Mouse (Mus musculus): ENCODE measurements around the gene Myl12a. TPM values are rescaled to one million over a fixed set of nuclear protein-coding genes. Genes with fewer than 3 reads are reported as not detected.

Gene Myl12a
- polyA plus RNA-seq, 1 experiment, result 55.1 TPM

DNA sequence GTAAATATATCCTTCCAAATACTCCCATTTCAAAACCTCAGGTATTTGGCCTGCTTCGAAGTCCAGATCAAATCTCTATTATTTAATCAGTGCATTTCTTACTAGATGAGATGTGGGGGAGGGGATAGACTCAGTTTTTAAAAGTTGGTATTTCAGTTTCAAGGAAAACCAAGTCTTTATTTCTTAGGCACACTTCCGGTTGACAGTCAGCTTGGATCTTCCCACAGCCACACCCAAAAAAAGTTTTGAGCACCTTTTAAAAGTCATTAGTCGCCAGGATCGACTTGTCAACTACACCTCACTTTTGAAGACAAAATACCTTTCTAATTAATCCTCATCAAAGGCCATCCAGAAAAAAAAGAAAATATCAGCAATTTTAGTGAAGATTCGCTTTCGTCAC is 1.6 kb downstream of the Myl12a start:
- no peak for TF ChIP-seq GATA1 (IDR thresholded peaks at IDR 0.05; ENCODE audit: low read length)

- no peak for TF ChIP-seq GATA1 (IDR thresholded peaks at IDR 0.05; ENCODE audit: low read length)
Measured at GRCm38 (mm10) chr17:71000255-71000654, 2.4 kb downstream of the Myl12a start.

DNA sequence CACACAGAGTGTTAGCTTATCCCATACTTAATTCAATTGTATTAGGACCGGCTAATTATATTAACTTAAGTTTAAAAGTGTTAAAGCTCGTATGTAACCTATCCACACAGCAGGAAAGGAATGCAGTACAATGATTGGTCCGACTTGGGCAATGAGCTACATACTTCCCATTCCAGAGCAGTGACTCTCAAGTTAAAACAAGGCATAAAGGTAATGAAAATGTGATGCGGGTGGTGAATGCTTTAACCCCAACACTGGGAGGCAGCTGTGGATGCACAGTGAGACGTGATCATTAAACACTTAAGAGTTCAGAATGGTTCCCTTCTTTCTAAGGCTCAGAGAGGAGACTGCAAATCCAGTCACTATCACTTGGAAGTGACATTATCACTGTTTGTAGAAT is 3.5 kb downstream of the Myl12a start:
- no peak for TF ChIP-seq GATA1 (IDR thresholded peaks at IDR 0.05; ENCODE audit: low read length)

GRCm38 (mm10) chr17:70998400-70998975 is 4.2 kb downstream of the Myl12a start:
- no peak for TF ChIP-seq GATA1 (IDR thresholded peaks at IDR 0.05; ENCODE audit: low read length)

DNA sequence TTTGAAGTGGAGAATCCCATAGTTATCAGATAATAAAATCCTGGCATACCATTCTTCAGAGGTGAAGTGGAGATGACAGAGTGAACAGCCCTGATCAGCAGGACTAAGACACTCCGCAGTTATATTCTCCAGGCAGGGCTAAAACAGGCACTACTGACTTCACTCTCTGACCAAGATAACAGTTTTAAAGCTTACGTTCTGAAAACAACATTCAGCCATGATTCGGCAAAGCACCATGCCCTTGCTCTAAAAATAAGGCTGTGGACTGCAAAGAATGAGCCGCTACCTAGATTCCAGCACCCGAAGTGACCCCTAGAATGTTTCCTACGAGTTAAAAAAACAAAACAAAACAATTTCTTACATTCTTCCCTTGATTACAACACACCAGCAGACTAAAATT is 4.8 kb downstream of the Myl12a start:
- TF ChIP-seq GATA1 (IDR thresholded peaks at IDR 0.05; ENCODE audit: low read length), result no peak

- no peak for TF ChIP-seq GATA1 (IDR thresholded peaks at IDR 0.05; ENCODE audit: low read length)
Measured at GRCm38 (mm10) chr17:70995551-70995950, 7.1 kb downstream of the Myl12a start.

- no peak for TF ChIP-seq GATA1 (IDR thresholded peaks at IDR 0.05; ENCODE audit: low read length)
Measured at GRCm38 (mm10) chr17:70994671-70995070, 8.0 kb downstream of the Myl12a start.

DNA sequence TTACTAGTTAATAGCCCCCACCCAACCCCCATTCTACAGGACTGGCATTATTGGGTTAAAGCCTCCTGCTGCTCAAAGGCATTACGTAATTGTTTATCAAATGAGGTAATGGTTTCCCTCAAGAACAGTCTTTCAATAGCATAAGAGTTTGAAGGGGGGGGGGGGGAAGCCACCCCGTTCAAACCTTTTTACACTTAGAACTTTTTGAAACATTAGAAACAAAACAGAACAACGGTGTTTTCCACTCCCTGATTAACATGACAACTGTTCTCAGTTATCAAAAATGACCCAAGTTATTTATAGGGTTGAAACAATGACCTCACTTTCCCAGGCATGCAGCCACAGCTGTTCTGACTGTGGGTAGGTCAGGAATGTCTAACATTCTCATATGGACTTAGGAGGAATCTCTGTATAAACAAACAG is 9.3 kb downstream of the Myl12a start:
- TF ChIP-seq GATA1 (IDR thresholded peaks at IDR 0.05; ENCODE audit: low read length), result no peak

- no peak for TF ChIP-seq GATA1 (IDR thresholded peaks at IDR 0.05; ENCODE audit: low read length)
Measured at GRCm38 (mm10) chr17:70992662-70993061, 10.0 kb downstream of the Myl12a start.

- TF ChIP-seq GATA1 (IDR thresholded peaks at IDR 0.05; ENCODE audit: low read length), result no peak
Measured at GRCm38 (mm10) chr17:70991706-70992625, 10.7 kb downstream of the Myl12a start.

- TF ChIP-seq GATA1 (IDR thresholded peaks at IDR 0.05; ENCODE audit: low read length), result no peak
Measured at GRCm38 (mm10) chr17:70990403-70991303, 12.0 kb downstream of the Myl12a start.

DNA sequence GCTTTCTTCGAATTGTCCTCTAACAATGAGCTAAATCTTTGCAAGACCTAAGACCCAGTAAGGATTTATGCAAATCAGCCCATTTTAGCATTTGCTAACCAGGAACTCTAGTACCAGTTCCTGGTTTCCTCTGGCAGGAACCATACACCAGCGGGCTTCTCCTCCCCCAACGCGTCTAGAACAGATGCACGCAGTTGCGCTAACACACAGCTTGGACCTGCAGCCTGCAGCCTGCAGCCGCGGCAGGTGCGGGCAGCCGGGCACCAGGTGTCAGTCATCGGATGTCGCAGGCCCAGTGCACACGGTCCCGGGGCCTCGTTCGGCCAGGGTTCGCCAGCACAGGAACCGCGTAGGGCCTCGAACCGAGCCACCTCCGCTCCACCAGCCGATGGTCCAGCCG is 12.7 kb downstream of the Myl12a start:
- TF ChIP-seq GATA1 (IDR thresholded peaks at IDR 0.05; ENCODE audit: low read length), result no peak

GRCm38 (mm10) chr17:70989430-70989829 is 13.2 kb downstream of the Myl12a start:
- no peak for TF ChIP-seq GATA1 (IDR thresholded peaks at IDR 0.05; ENCODE audit: low read length)

GRCm38 (mm10) chr17:70988337-70988767 is 14.3 kb downstream of the Myl12a start:
- no peak for TF ChIP-seq GATA1 (IDR thresholded peaks at IDR 0.05; ENCODE audit: low read length)

- no peak for TF ChIP-seq GATA1 (IDR thresholded peaks at IDR 0.05; ENCODE audit: low read length)
Measured at GRCm38 (mm10) chr17:70986831-70987660, 15.6 kb downstream of the Myl12a start.

Measured in G1E-ER4 (cell line).